Mouse (Mus musculus) thymus, adult 2 months (tissue): ENCODE results near the gene Acrbp.

Experiments
- CTCF ChIP-seq: fragments of 200-500 bp; IDR thresholded peaks from 2 replicates; pipeline ENCODE4 v1.5.1; 2012; ENCODE audit warnings: mild to moderate bottlenecking, control low read depth, low read length, moderate library complexity, borderline replicate concordance; ENCODE audit not compliant: control insufficient read depth, poor library complexity, insufficient read depth; ENCODE audit errors: extremely low read depth
- POLR2A ChIP-seq: fragments of 200-500 bp; IDR thresholded peaks from 2 replicates; pipeline ENCODE4 v1.6.1; 2012; ENCODE audit warnings: mild to moderate bottlenecking, low read length, control low read depth, moderate library complexity; ENCODE audit not compliant: control insufficient read depth, poor library complexity, insufficient read depth; ENCODE audit errors: extremely low read depth

DNA sequence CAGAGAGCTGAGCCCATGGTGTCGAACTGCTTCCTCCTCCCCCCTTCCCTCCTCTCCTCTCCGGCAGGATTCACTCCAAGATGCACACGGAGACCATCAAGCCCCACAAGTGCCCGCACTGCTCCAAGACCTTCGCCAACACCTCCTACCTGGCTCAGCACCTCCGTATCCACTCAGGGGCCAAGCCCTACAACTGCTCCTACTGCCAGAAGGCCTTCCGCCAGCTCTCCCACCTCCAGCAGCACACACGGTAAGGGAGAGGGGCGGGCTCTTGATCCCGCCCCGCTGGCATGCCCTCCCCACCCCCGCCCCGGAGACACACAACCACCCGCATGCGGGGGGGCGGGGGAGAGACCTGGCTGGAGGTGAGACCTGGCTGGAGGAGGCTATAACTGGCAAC lies 17.9 kb upstream of the Acrbp start:
- TF ChIP-seq CTCF: no peak
- no peak for TF ChIP-seq POLR2A
